Mouse (Mus musculus): Measurements from ENCODE around the gene Olfr56. TPM values are rescaled to one million over a fixed set of nuclear protein-coding genes. Genes with fewer than 3 reads are reported as not detected.
"Not testable (repeated sequence)": the region's sequence is repeated elsewhere in the genome, so short reads cannot be mapped to it uniquely, and the experiment has no call there.

Gene Olfr56
- total RNA-seq, 1 experiment from 2014 or later = not detected

GRCm38 (mm10) chr11:49170576-49170975 is 191.9 kb downstream of the Olfr56 start:
- no peak for DNase-seq

DNA sequence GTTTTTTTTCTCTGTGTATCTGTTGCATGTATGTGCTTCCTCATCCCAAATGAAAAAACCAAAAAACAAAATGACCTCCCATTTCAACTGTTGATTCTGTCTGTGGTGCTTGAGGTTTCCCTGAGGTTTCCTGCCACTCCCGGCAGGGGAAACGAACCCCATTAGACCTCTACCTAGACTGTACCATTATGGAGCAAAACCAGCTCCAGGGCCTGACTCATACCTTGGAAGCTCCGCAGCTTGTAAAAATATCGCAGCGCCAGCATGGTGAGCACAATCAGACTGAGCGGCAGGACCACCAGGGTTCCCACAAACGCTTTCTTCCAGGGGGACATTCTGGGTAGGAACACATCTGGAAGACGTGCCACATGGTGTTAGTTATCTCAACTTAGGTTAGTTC is 196.7 kb downstream of the Olfr56 start:
- DNase-seq = no peak

DNA sequence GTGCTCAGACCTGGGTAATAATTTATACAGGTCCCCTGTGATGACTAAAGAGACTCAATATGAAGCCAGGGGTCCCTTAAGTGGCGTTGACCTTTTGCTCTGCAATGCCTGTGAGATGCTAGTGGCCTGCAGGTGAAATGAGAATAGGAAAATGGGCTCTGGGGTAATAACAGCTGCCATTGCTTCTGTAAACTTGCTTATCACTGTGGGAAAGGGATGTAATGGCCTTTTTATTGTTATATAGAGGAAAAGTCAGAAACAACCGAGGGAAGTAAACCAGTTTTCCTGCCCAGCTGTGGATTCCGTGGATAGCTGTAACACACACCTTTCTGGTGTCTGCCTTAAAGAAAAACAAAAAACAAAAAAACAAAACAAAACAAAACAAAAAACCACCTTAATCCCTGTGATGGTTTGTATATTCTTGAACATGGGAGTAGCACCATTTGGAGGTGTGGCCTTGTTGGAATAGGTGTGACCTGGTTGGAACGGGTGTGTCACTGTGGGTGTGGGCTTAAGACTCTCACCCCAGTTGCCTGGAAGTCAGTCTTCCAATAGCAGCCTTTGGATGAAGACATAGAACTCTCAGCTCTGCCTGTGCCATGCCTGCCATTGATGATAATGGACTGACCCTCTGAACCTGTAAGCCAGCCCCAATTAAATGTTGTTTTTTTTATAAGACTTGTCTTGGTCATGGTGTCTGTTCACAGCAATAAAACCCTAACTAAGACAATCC is 197.5 kb downstream of the Olfr56 start:
- DNase-seq = not testable (repeated sequence)

- DNase-seq = no peak
These were observed 204.5 kb downstream of the Olfr56 start for GRCm38 (mm10) chr11:49183172-49183571.

Other genes starting within 250 kb of the Olfr56 start
- 598 and 671 TPM in 2 replicates for gene Rack1, start 178.6 kb upstream of the Olfr56 start, total RNA-seq (2021)
- gene Trim41, start 161.5 kb upstream of the Olfr56 start, total RNA-seq (2021) = 48.6 and 53.0 TPM in 2 replicates
- 16.9 and 17.6 TPM in 2 replicates for gene Trim7, start 152.7 kb upstream of the Olfr56 start, total RNA-seq (2021)
- gene Gm12184, start 152.2 kb upstream of the Olfr56 start, total RNA-seq (2021) = 2.3 and 3.6 TPM in 2 replicates
- 18.7 and 22.6 TPM in 2 replicates for gene Irgm1, start 107.2 kb upstream of the Olfr56 start, total RNA-seq (2021)
- gene Gm5431, start 76.7 kb upstream of the Olfr56 start, total RNA-seq (2021) = 1.3 TPM in 2 replicates
- 4.6 TPM in 1 of 2 replicates, not detected in the other for gene Psme2b, start 32.7 kb upstream of the Olfr56 start, total RNA-seq (2021)
- 2.1 and 3.2 TPM in 2 replicates for gene 9930111J21Rik1, start 509 bp downstream of the Olfr56 start, total RNA-seq (2021)
- 0.67 and 1.3 TPM in 2 replicates for gene Gm12185, start 13.3 kb downstream of the Olfr56 start, total RNA-seq (2021)
- 1.5 and 2.2 TPM in 2 replicates for gene Tgtp1, start 15.3 kb downstream of the Olfr56 start, total RNA-seq (2021)
- 3.1 TPM in 2 replicates for gene 9930111J21Rik2, start 72.4 kb downstream of the Olfr56 start, total RNA-seq (2021)
- 1.9 and 2.9 TPM in 2 replicates for gene Tgtp2, start 85.3 kb downstream of the Olfr56 start, total RNA-seq (2021)
- 1.5 and 2.9 TPM in 2 replicates for gene Ifi47, start 97.7 kb downstream of the Olfr56 start, total RNA-seq (2021)
- gene Olfr1396, start 136.0 kb downstream of the Olfr56 start, total RNA-seq (2021) = 0.58 and 0.86 TPM in 2 replicates
- gene Olfr1395, start 163.4 kb downstream of the Olfr56 start, total RNA-seq (2021) = not detected in 2 replicates
- not detected in 2 replicates for gene Olfr1394, start 175.5 kb downstream of the Olfr56 start, total RNA-seq (2021)
- gene Btnl9, start 208.3 kb downstream of the Olfr56 start, total RNA-seq (2021) = 23.7 and 26.6 TPM in 2 replicates
- gene Zfp62, start 224.4 kb downstream of the Olfr56 start, total RNA-seq (2021) = 36.2 and 38.8 TPM in 2 replicates